Mouse (Mus musculus) adipocyte (in vitro differentiated cells): ENCODE measurements at regions not wholly inside any gene's neighbourhood (a gene's known extent, or its start where the extent isn't known, plus 50 kb on each side); places are given as distances from the start of the nearest gene placed in this dataset.

ENCODE experiments used
- DNase-seq: peaks from one replicate; pipeline ENCODE4 v3.0.0-alpha.2; 2016; ENCODE audit warnings: low spot score

- no peak for DNase-seq
Observed at GRCm38 (mm10) chr9:61707296-61707695, 207.0 kb downstream of the Rplp1 start.

- DNase-seq = no peak
Observed at GRCm38 (mm10) chr9:61706263-61706755, 208.0 kb downstream of the Rplp1 start.

- DNase-seq = no peak
Observed at GRCm38 (mm10) chr9:61705586-61706233, 208.6 kb downstream of the Rplp1 start.

GRCm38 (mm10) chr9:61703301-61703700 lies 211.0 kb downstream of the Rplp1 start:
- no peak for DNase-seq

GRCm38 (mm10) chr9:61702280-61702966 lies 211.9 kb downstream of the Rplp1 start:
- no peak for DNase-seq

GRCm38 (mm10) chr9:61700576-61700975 lies 213.8 kb downstream of the Rplp1 start:
- no peak for DNase-seq

GRCm38 (mm10) chr9:61699618-61700017 lies 214.7 kb downstream of the Rplp1 start:
- DNase-seq = no peak

- DNase-seq = peak; percentile 67
Observed at GRCm38 (mm10) chr9:61697959-61698358, 216.4 kb downstream of the Rplp1 start.

- no peak for DNase-seq
Observed at GRCm38 (mm10) chr9:61696831-61697230, 217.5 kb downstream of the Rplp1 start.

- peak; percentile 71 for DNase-seq
Observed at GRCm38 (mm10) chr9:61695821-61696220, 218.5 kb downstream of the Rplp1 start.

GRCm38 (mm10) chr9:61695381-61695791 lies 219.0 kb downstream of the Rplp1 start:
- peak; percentile 66 for DNase-seq

GRCm38 (mm10) chr9:61694206-61694605 lies 220.1 kb downstream of the Rplp1 start:
- DNase-seq = no peak

GRCm38 (mm10) chr9:61690786-61691185 lies 223.6 kb downstream of the Rplp1 start:
- no peak for DNase-seq

- DNase-seq = no peak
Observed at GRCm38 (mm10) chr9:61689939-61690338, 224.4 kb downstream of the Rplp1 start.

GRCm38 (mm10) chr9:61689516-61689915 lies 224.8 kb downstream of the Rplp1 start:
- no peak for DNase-seq

- DNase-seq = no peak
Observed at GRCm38 (mm10) chr9:61683557-61683956, 230.8 kb downstream of the Rplp1 start.

GRCm38 (mm10) chr9:61682744-61683259 lies 231.5 kb downstream of the Rplp1 start:
- DNase-seq = no peak

- DNase-seq = no peak
Observed at GRCm38 (mm10) chr9:61682316-61682715, 232.0 kb downstream of the Rplp1 start.

- DNase-seq = no peak
Observed at GRCm38 (mm10) chr9:61681406-61681805, 232.9 kb downstream of the Rplp1 start.

GRCm38 (mm10) chr9:61680911-61681311 lies 233.4 kb downstream of the Rplp1 start:
- DNase-seq = no peak

- no peak for DNase-seq
Observed at GRCm38 (mm10) chr9:61679686-61680085, 234.7 kb downstream of the Rplp1 start.

- DNase-seq = no peak
Observed at GRCm38 (mm10) chr9:61677603-61678002, 236.7 kb downstream of the Rplp1 start.

GRCm38 (mm10) chr9:61677037-61677436 lies 237.3 kb downstream of the Rplp1 start:
- no peak for DNase-seq
